Mouse (Mus musculus) brain, embryonic 18.5 days (tissue): ENCODE results near the gene Map7d2.

Experiments used
- DNase-seq: peaks from one replicate; pipeline ENCODE4 v3.0.0-alpha.2; 2012; ENCODE audit warnings: low read depth, low spot score

Map7d2 gene

GRCm38 (mm10) chrX:159509847-159510715, 95.7 kb downstream of the Map7d2 start:
- DNase-seq = no peak

GRCm38 (mm10) chrX:159510716-159511051, 96.3 kb downstream of the Map7d2 start:
- no peak for DNase-seq

GRCm38 (mm10) chrX:159515599-159515998, 101.2 kb downstream of the Map7d2 start:
- DNase-seq = no peak

- DNase-seq = no peak
Observed at GRCm38 (mm10) chrX:159521780-159522179, 107.4 kb downstream of the Map7d2 start.

- DNase-seq = no peak
Observed at GRCm38 (mm10) chrX:159522651-159523050, 108.3 kb downstream of the Map7d2 start.

GRCm38 (mm10) chrX:159526388-159526787, 112.0 kb downstream of the Map7d2 start, which contains the start of gene Bclaf3:
TSS of gene Bclaf3 (plus strand) at chrX:159526688.
- no peak for DNase-seq

- DNase-seq = peak; percentile 86
Observed at GRCm38 (mm10) chrX:159532427-159532810, 118.0 kb downstream of the Map7d2 start.

- DNase-seq = no peak
Observed at GRCm38 (mm10) chrX:159532811-159533462, 118.6 kb downstream of the Map7d2 start.

GRCm38 (mm10) chrX:159541936-159542335, 127.6 kb downstream of the Map7d2 start:
- DNase-seq = no peak

GRCm38 (mm10) chrX:159547093-159547492, 132.7 kb downstream of the Map7d2 start:
- no peak for DNase-seq
